Mouse (Mus musculus): ENCODE results near the gene Thap3. TPM values are rescaled to one million over a fixed set of nuclear protein-coding genes. Genes with fewer than 3 reads are reported as not detected.
A peak's percentile ranks its signal among the peaks of the same experiment; 100 is the strongest.

Thap3 gene
- total and polyA plus RNA-seq, 3 experiments = 11.0 to 27.6 (median 12.8) TPM

DNA sequence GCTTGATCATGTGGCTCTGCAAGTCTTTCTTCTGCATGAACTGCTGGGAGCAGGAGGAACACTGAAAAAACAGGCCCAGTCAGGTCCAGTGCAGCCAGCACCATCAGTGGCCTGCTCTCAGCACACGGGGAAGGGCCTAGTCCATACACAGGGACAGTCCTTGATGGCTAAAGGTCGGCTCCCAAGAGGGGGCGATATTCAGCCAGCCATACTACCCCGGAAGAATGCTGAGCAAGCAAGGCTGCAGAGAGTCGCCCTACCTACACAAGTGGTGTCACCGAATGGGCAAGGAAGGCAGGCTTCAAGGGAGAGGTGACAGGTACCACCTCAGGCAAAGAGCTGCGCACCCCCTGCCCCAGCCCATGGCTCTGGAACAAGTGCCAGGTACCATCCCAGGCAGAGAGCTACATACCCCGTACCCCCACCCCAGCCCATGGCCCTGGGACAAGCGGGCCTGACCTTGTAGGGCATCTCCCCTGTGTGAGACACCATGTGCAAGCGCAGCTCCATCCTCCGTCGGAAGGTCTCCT, 32.8 kb upstream of the Thap3 start:
- no peaks in the 10 kb centered on the region for H3K9me3 ChIP-seq (replicated peaks; ENCODE audit: low read length)
- peaks cover 19% of the 10 kb centered on the region for H3K79me2 ChIP-seq (replicated peaks; ENCODE audit: control insufficient read depth, extremely low read depth, insufficient read depth, poor library complexity, severe bottlenecking)
- in situ Hi-C loops (cut with MboI; ENCODE audit: low pct_ligation_motif_present, low pct_unique_long_range_greater_than_20kb, low sequenced_read_pairs) (no loop called here), dilution Hi-C loops (cut with MboI; ENCODE audit: extremely low pct_ligation_motif_present, extremely low pct_unique_long_range_greater_than_20kb, low sequenced_read_pairs) (no loop called here)
- TF ChIP-seq E2F4 (IDR thresholded peaks at IDR 0.05; ENCODE audit: insufficient replicate concordance, low read depth, low read length) = no peak
- TF ChIP-seq SIN3A (IDR thresholded peaks at IDR 0.05; ENCODE audit: low read length) = no peak
- TF ChIP-seq ETS1 (conservative IDR thresholded peaks at IDR 0.05; ENCODE audit: low read depth, low read length) = no peak
- TF ChIP-seq GABPA (IDR thresholded peaks at IDR 0.05; ENCODE audit: insufficient replicate concordance, low read depth, low read length) = no peak
- TF ChIP-seq ELF1 (IDR thresholded peaks at IDR 0.05; ENCODE audit: low read depth, low read length) = no peak
- TF ChIP-seq ZNF384 (IDR thresholded peaks at IDR 0.05; ENCODE audit: low read depth, low read length) = no peak
- no peak for TF ChIP-seq MXI1 (IDR thresholded peaks at IDR 0.05; ENCODE audit: low read depth, low read length)
- no peak for TF ChIP-seq USF1 (IDR thresholded peaks at IDR 0.05; ENCODE audit: low read depth, low read length)
- TF ChIP-seq CTCF (conservative IDR thresholded peaks at IDR 0.05 in 1 of 2, IDR thresholded peaks at IDR 0.05 in 1 of 2; ENCODE audit: low read depth in 2 of 2, low read length in 2 of 2) = peak in 1 of 2 experiments; percentile 43; a peak in 2 of 4 replicates
- no peak for TF ChIP-seq RCOR1 (conservative IDR thresholded peaks at IDR 0.05; ENCODE audit: low read depth, low read length)
- TF ChIP-seq IRF4 (IDR thresholded peaks at IDR 0.05; ENCODE audit: low read depth, low read length) = no peak
- TF ChIP-seq MAX (IDR thresholded peaks at IDR 0.05; ENCODE audit: low read length) = no peak
- TF ChIP-seq UBTF (IDR thresholded peaks at IDR 0.05; ENCODE audit: low read depth, low read length) = no peak
- TF ChIP-seq MAFK (IDR thresholded peaks at IDR 0.05; ENCODE audit: insufficient replicate concordance, low read length) = peak; percentile 85
- TF ChIP-seq RAD21 (IDR thresholded peaks at IDR 0.05; ENCODE audit: low read depth, low read length) = peak; percentile 7
- TF ChIP-seq CHD2 (IDR thresholded peaks at IDR 0.05; ENCODE audit: low read length) = no peak
- TF ChIP-seq CHD1 (IDR thresholded peaks at IDR 0.05; ENCODE audit: low read depth, low read length) = no peak
- TF ChIP-seq EP300 (IDR thresholded peaks at IDR 0.05; ENCODE audit: low read length) = no peak
- TF ChIP-seq HCFC1 (IDR thresholded peaks at IDR 0.05; ENCODE audit: low read depth, low read length) = no peak
- H3K9ac ChIP-seq (ENCODE audit: insufficient read depth, low read depth) = no peak overlapping the region
- H3K36me3 ChIP-seq (replicated peaks in 1 of 2; ENCODE audit: control insufficient read depth in 1 of 2, insufficient read depth in 1 of 2, low read length in 1 of 2) = peaks cover 59 to 97% of the 10 kb centered on the region in 2 experiments
- peaks cover 11 to 22% of the 10 kb centered on the region in 2 experiments for H3K4me1 ChIP-seq (ENCODE audit: control insufficient read depth in 1 of 2, insufficient read depth in 2 of 2)
- H3K27ac ChIP-seq (ENCODE audit: insufficient read depth, low read depth) = no peak overlapping the region
- no peak overlapping the region for H3K4me2 ChIP-seq (ENCODE audit: insufficient read depth, low read depth, poor library complexity, severe bottlenecking)
- H3K27me3 ChIP-seq (replicated peaks) = no peaks in the 10 kb centered on the region
- H3K4me3 ChIP-seq (replicated peaks in 1 of 3; ENCODE audit: low read depth in 2 of 3, low read length in 2 of 3, poor library complexity in 1 of 3) = no peak overlapping the region
- DNase-seq (ENCODE audit: extremely low read depth) = no peak

DNA sequence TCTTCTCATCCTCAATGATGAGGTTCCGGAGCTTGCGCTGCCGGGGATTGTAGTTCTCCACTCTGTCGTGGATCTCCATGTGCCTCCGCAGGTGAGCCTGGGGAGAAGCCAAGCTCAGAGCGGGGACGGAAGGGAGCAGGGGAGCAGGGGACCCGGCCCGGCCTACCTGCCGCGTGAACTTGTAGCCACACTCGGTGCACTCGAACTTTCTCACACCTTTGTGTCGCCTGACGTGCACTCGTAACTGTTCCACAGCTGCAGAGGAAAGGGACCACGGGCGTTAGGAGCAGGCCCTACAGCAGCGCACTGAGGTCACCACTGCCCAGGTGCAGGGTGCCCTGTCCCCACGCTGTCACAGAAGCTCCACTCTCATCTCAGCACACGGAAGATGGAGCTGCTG, 31.2 kb upstream of the Thap3 start:
- Histone ChIP-seq H3K4me1 (ENCODE audit: control insufficient read depth in 1 of 2, insufficient read depth in 2 of 2) (peaks cover 6 to 9% of the 10 kb centered on the region in 2 experiments; a peak in 3 of 4 replicates), H3K36me3 (replicated peaks in 1 of 2; ENCODE audit: control insufficient read depth in 1 of 2, insufficient read depth in 1 of 2, low read length in 1 of 2) (peaks cover 65 to 98% of the 10 kb centered on the region in 2 experiments), H3K4me2 (ENCODE audit: insufficient read depth, low read depth, poor library complexity, severe bottlenecking) (no peak overlapping the region), H3K4me3 (replicated peaks in 1 of 3; ENCODE audit: low read depth in 2 of 3, low read length in 2 of 3, poor library complexity in 1 of 3) (no peak overlapping the region), H3K27ac (ENCODE audit: insufficient read depth, low read depth) (no peak overlapping the region), H3K9ac (ENCODE audit: insufficient read depth, low read depth) (no peak overlapping the region), H3K9me3 (replicated peaks; ENCODE audit: low read length) (no peaks in the 10 kb centered on the region), H3K79me2 (replicated peaks; ENCODE audit: control insufficient read depth, extremely low read depth, insufficient read depth, poor library complexity, severe bottlenecking) (peaks cover 3% of the 10 kb centered on the region; the same call in 1 of the 2 replicates), H3K27me3 (replicated peaks) (no peaks in the 10 kb centered on the region)
- no peak for DNase-seq (ENCODE audit: extremely low read depth)
- in situ Hi-C loops (cut with MboI; ENCODE audit: low pct_ligation_motif_present, low pct_unique_long_range_greater_than_20kb, low sequenced_read_pairs) (no loop called here), dilution Hi-C loops (cut with MboI; ENCODE audit: extremely low pct_ligation_motif_present, extremely low pct_unique_long_range_greater_than_20kb, low sequenced_read_pairs) (no loop called here)
- TF ChIP-seq IRF4 (IDR thresholded peaks at IDR 0.05; ENCODE audit: low read depth, low read length) (no peak), PAX5 (IDR thresholded peaks at IDR 0.05; ENCODE audit: low read length) (no peak), POLR2AphosphoS2 (IDR thresholded peaks at IDR 0.05; ENCODE audit: low read depth, low read length) (no peak), HCFC1 (IDR thresholded peaks at IDR 0.05; ENCODE audit: low read depth, low read length) (no peak), MAFK (IDR thresholded peaks at IDR 0.05; ENCODE audit: insufficient replicate concordance, low read length) (no peak), CHD2 (IDR thresholded peaks at IDR 0.05; ENCODE audit: low read length) (no peak), MXI1 (IDR thresholded peaks at IDR 0.05; ENCODE audit: low read depth, low read length) (no peak), USF1 (IDR thresholded peaks at IDR 0.05; ENCODE audit: low read depth, low read length) (no peak), MAZ (IDR thresholded peaks at IDR 0.05; ENCODE audit: low read depth, low read length) (no peak), SIN3A (IDR thresholded peaks at IDR 0.05; ENCODE audit: low read length) (no peak), ELF1 (IDR thresholded peaks at IDR 0.05; ENCODE audit: low read depth, low read length) (no peak), RAD21 (IDR thresholded peaks at IDR 0.05; ENCODE audit: low read depth, low read length) (no peak), MYC (IDR thresholded peaks at IDR 0.05; ENCODE audit: low read depth, low read length) (no peak), CHD1 (IDR thresholded peaks at IDR 0.05; ENCODE audit: low read depth, low read length) (no peak), ZNF384 (IDR thresholded peaks at IDR 0.05; ENCODE audit: low read depth, low read length) (no peak), ZMIZ1 (IDR thresholded peaks at IDR 0.05; ENCODE audit: low read depth, low read length) (no peak), JUN (IDR thresholded peaks at IDR 0.05; ENCODE audit: insufficient read depth, low read depth, low read length) (no peak), TBP (conservative IDR thresholded peaks at IDR 0.05; ENCODE audit: low read depth, low read length) (no peak), NELFE (IDR thresholded peaks at IDR 0.05; ENCODE audit: low read depth, low read length) (no peak)

Data from CH12.LX (cell line).